Mouse (Mus musculus): ENCODE measurements around the gene Cd300lb.

GRCm38 (mm10) chr11:114884380-114885100, 49.6 kb downstream of the Cd300lb start:
- TF ChIP-seq CTCF (IDR thresholded peaks at IDR 0.05; ENCODE audit: borderline replicate concordance, extremely low read depth, insufficient read depth, insufficient read length) (no peak), POLR2A (IDR thresholded peaks at IDR 0.05; ENCODE audit: borderline replicate concordance, extremely low read depth, insufficient read depth, insufficient read length, poor library complexity, severe bottlenecking) (no peak)
